Mouse (Mus musculus) heart, postnatal 10 days (tissue): Measurements from ENCODE around the gene Mybbp1a. TPM values are rescaled to one million over a fixed set of nuclear protein-coding genes. Genes with fewer than 3 reads are reported as not detected.

Experiments used
- DNase-seq, 2 experiments: peaks; one replicate each; pipeline ENCODE4 v3.0.0; 2021
- intact Hi-C: fragments of 180-260 bp; cut with DNase I; formaldehyde crosslinking; loops from one replicate; pipeline ENCODE4 v1.15.1; 2025
- total RNA-seq, 2 experiments: library from RNA; stranded (reverse); gene quantifications; 2 replicates each; pipeline ENCODE4 v1.2.3; 2021

Gene Mybbp1a
- total RNA-seq, 2 experiments from 2014 or later, result 47.0 to 50.0 TPM

GRCm38 (mm10) chr11:72496066-72496465, 54.9 kb downstream of the Mybbp1a start:
- intact Hi-C loops, result no loop called here

GRCm38 (mm10) chr11:72496775-72497174, 55.6 kb downstream of the Mybbp1a start:
- intact Hi-C loops, result no loop called here
- DNase-seq, result no peak

More at GRCm38 (mm10) chr11:72496066-72496465, 54.9 kb downstream of the Mybbp1a start:
- DNase-seq, result no peak

- no peak for DNase-seq
These were observed 56.2 kb downstream of the Mybbp1a start for GRCm38 (mm10) chr11:72497367-72497766.

GRCm38 (mm10) chr11:72500139-72500538, 59.0 kb downstream of the Mybbp1a start:
- no peak for DNase-seq
- intact Hi-C loops, result no loop called here

More at GRCm38 (mm10) chr11:72497367-72497766, 56.2 kb downstream of the Mybbp1a start:
- intact Hi-C loops, result no loop called here

Other genes with a start within 250 kb of the Mybbp1a start
- gene Gm43951, start 234.5 kb upstream of the Mybbp1a start, total RNA-seq, result under 1 TPM; 0.25 to 0.26 TPM
- gene 4933427D14Rik, start 233.9 kb upstream of the Mybbp1a start, total RNA-seq, result 1 to 10 TPM; 3.8 to 4.7 TPM
- 10 to 100 TPM; 48.7 to 51.9 TPM for gene Txndc17, start 233.8 kb upstream of the Mybbp1a start, total RNA-seq
- gene Med31, start 225.8 kb upstream of the Mybbp1a start, total RNA-seq, result 10 to 100 TPM; 10.5 to 10.6 TPM
- gene Slc13a5, start 174.1 kb upstream of the Mybbp1a start, total RNA-seq, result not detected
- gene Xaf1, start 139.7 kb upstream of the Mybbp1a start, total RNA-seq, result 10 to 100 TPM in 1 of 2 experiments, 1 to 10 TPM in 1; 9.1 to 11.6 TPM
- gene Fbxo39, start 126.9 kb upstream of the Mybbp1a start, total RNA-seq, result not detected
- under 1 TPM in 1 of 2 experiments, not detected in 1; 0.19 TPM for gene Tekt1, start 78.9 kb upstream of the Mybbp1a start, total RNA-seq
- gene Smtnl2, start 29.6 kb upstream of the Mybbp1a start, total RNA-seq, result 10 to 100 TPM; 39.0 to 40.9 TPM
- not detected for gene Ggt6, start 5.8 kb upstream of the Mybbp1a start, total RNA-seq
- 10 to 100 TPM; 18.0 to 19.5 TPM for gene Spns2, start 48.5 kb downstream of the Mybbp1a start, total RNA-seq
- under 1 TPM in 1 of 2 experiments, not detected in 1; 0.07 TPM for gene Spns3, start 109.2 kb downstream of the Mybbp1a start, total RNA-seq
- gene Ube2g1, start 165.9 kb downstream of the Mybbp1a start, total RNA-seq, result 10 to 100 TPM; 63.8 to 71.0 TPM
- gene Ankfy1, start 248.7 kb downstream of the Mybbp1a start, total RNA-seq, result 10 to 100 TPM; 26.9 to 28.8 TPM